Mouse (Mus musculus) hematopoietic stem cell, adult 5-6 weeks (primary cell): ENCODE results near the gene Slc25a18. TPM values are rescaled to one million over a fixed set of nuclear protein-coding genes. Genes with fewer than 3 reads are reported as not detected.

Experiments
- ATAC-seq, 2 experiments: fragments of 125-278 bp in 1 of 2; replicated peaks in 1 of 2; 2 replicates each; pipeline ENCODE4 v1.8.0; 2016 to 2017; ENCODE audit warnings: inconsistent platforms in 2 of 2, mild to moderate bottlenecking in 2 of 2, moderate number of reproducible peaks in 2 of 2, low read depth in 1 of 2, moderate TSS enrichment in 1 of 2; ENCODE audit not compliant: low FRiP score in 2 of 2, poor library complexity in 2 of 2, severe bottlenecking in 2 of 2, insufficient read depth in 1 of 2, low TSS enrichment in 1 of 2
- total RNA-seq: library from RNA; stranded (forward); fragments of 172-1452, 232-1000 nt; gene quantifications from 2 replicates; pipeline ENCODE4 v1.2.3, GENCODE M21; 2017

Slc25a18 gene
- total RNA-seq, 1 experiment from 2014 or later = not detected

GRCm38 (mm10) chr6:120830866-120831608 is 57.7 kb downstream of the Slc25a18 start:
- ATAC-seq = no peak

- ATAC-seq = no peak
Measured at GRCm38 (mm10) chr6:120832097-120832496, 58.7 kb downstream of the Slc25a18 start.

- ATAC-seq = no peak
Measured at GRCm38 (mm10) chr6:120834766-120835321, 61.5 kb downstream of the Slc25a18 start.

- peak; percentile 81 to 87 for ATAC-seq
Measured at GRCm38 (mm10) chr6:120835474-120836374, 62.3 kb downstream of the Slc25a18 start, which contains the start of gene Bcl2l13. TSS of gene Bcl2l13 (plus strand) at chr6:120836212.

- peak; percentile 15 to 30 for ATAC-seq
Measured at GRCm38 (mm10) chr6:120836389-120837151, 63.2 kb downstream of the Slc25a18 start.

- ATAC-seq = no peak
Measured at GRCm38 (mm10) chr6:120837152-120837530, 63.8 kb downstream of the Slc25a18 start.

GRCm38 (mm10) chr6:120840258-120840657 is 66.9 kb downstream of the Slc25a18 start:
- ATAC-seq = no peak

GRCm38 (mm10) chr6:120841754-120842153 is 68.4 kb downstream of the Slc25a18 start:
- ATAC-seq = no peak; a peak in 1 of 4 replicates

Other genes with a start within 250 kb of the Slc25a18 start
- 11.9 and 17.4 TPM in 2 replicates for gene Hdhd5, start 242.3 kb upstream of the Slc25a18 start, total RNA-seq
- 0.50 and 0.56 TPM in 2 replicates for gene Cecr2, start 107.2 kb upstream of the Slc25a18 start, total RNA-seq
- gene Atp6v1e1, start 49.2 kb downstream of the Slc25a18 start, total RNA-seq = 115 and 128 TPM in 2 replicates
- 19.6 and 30.1 TPM in 2 replicates for gene Bcl2l13, start 62.6 kb downstream of the Slc25a18 start, total RNA-seq
- 14.0 and 22.7 TPM in 2 replicates for gene Bid, start 143.3 kb downstream of the Slc25a18 start, total RNA-seq